In the genomic region with DNA sequence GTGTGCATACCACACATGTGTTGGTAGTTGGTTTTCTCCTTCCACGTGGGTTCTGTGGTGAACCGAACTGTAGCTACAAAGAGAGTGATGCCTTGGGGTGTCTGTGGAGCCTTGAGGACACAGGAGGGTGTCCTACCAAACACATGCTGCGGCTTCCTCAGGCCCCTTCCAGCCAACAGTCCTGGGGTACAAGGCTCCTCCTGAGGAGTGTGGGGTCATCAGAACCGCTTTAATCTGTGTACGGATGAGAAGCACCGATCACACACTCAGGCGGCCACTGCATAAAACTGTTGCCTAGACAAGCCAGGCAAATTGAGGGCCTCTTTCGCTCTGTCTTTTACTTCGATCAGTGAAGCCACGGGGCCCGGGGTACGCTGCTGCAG, we compare ENCODE assay signal across 8 mouse cellular contexts. TPM values are rescaled to one million over a fixed set of nuclear protein-coding genes. Genes with fewer than 3 reads are reported as not detected.
DNase-seq lines count a peak whose midpoint lies in the region; ATAC-seq lines count a peak whose summit lies in the region.

No protein-coding gene starts in this region.

- no peak for ATAC-seq in embryonic facial prominence, embryonic 14.5 days (ENCODE audit: low read depth)

- H3K36me3 ChIP-seq in embryonic facial prominence, embryonic 14.5 days (ENCODE audit: control insufficient read depth, insufficient read depth, low read length) = no peaks in the 10 kb centered on the region

- H3K27ac ChIP-seq in embryonic facial prominence, embryonic 14.5 days (replicated peaks; ENCODE audit: low read depth, low read length) = peak overlapping the region; percentile 91

- WGBS in embryonic facial prominence, embryonic 14.5 days = 13% methylated on average over 12 of the region's 12 CpGs

- H3K9me3 ChIP-seq in embryonic facial prominence, embryonic 14.5 days (ENCODE audit: control insufficient read depth, low read length) = no peaks in the 10 kb centered on the region

- H3K4me2 ChIP-seq in embryonic facial prominence, embryonic 14.5 days (ENCODE audit: low read depth, low read length) = peak overlapping the region; percentile 67

- intact Hi-C loops in gastrocnemius, postnatal 14 days (cut with DNase I; ENCODE audit: low total_unique reads) = loop anchor here (5.0 to 10.0 kb wide), 2 partner anchors 36 to 91 kb away; a partner anchor contains a TSS

- H3K4me1 ChIP-seq in embryonic facial prominence, embryonic 14.5 days (ENCODE audit: control insufficient read depth, insufficient read depth, low read length) = peaks cover 31% of the 10 kb centered on the region

- DNase-seq in CD4-positive helper T cell, adult 2 months (ENCODE audit: low read depth, low spot score) = peak; percentile 55
- peak; percentile 34 for DNase-seq in T-cell, adult 2 months (ENCODE audit: low spot score)
- no peak for DNase-seq in embryonic facial prominence, embryonic 14.5 days (ENCODE audit: low spot score)
- peak; percentile 39 for DNase-seq in heart, postnatal 4 days
- peak; percentile 31 for DNase-seq in layer of hippocampus, postnatal 36 days
- peak; percentile 37 to 53 for DNase-seq in lung, postnatal 4 days
- peak; percentile 13 to 44 for DNase-seq in spleen, postnatal 36 days (ENCODE audit: low spot score in 2 of 2)
- no peak for DNase-seq in gastrocnemius, postnatal 14 days

- H3K9ac ChIP-seq in embryonic facial prominence, embryonic 14.5 days (ENCODE audit: low read depth, low read length) = peak overlapping the region; percentile 61

- no peaks in the 10 kb centered on the region for H3K27me3 ChIP-seq in embryonic facial prominence, embryonic 14.5 days (replicated peaks; ENCODE audit: control insufficient read depth, insufficient read depth, low read length)

- H3K4me3 ChIP-seq in embryonic facial prominence, embryonic 14.5 days (ENCODE audit: low read depth, low read length) = peak overlapping the region; percentile 37

RNA-seq across cellular contexts. Expression of a gene that starts 0.9 kb away (rescaled TPM):
- polyA plus RNA-seq in embryonic facial prominence, embryonic 14.5 days (2014; fragmentation: Nextera tagmentation; extraction: Ambion mirVana) = 31.1 and 31.3 TPM in 2 replicates
- total RNA-seq in heart, postnatal 4 days (2021) = 10 to 100 TPM; 17.0 to 17.9 TPM
- total RNA-seq in layer of hippocampus, postnatal 36 days (2021) = 10 to 100 TPM; 14.6 to 17.2 TPM
- total RNA-seq in gastrocnemius, postnatal 14 days (2021) = 10 to 100 TPM in 1 of 2 experiments, 1 to 10 TPM in 1; 7.9 to 10.7 TPM

RNA-seq across cellular contexts. Expression of a gene that starts 43.7 kb away (rescaled TPM):
- polyA plus RNA-seq in embryonic facial prominence, embryonic 14.5 days (2014; fragmentation: Nextera tagmentation; extraction: Ambion mirVana) = 283 and 316 TPM in 2 replicates
- 100 to 1,000 TPM; 873 to 920 TPM for total RNA-seq in heart, postnatal 4 days (2021)
- 100 to 1,000 TPM; 267 to 275 TPM for total RNA-seq in layer of hippocampus, postnatal 36 days (2021)
- 100 to 1,000 TPM; 423 to 456 TPM for total RNA-seq in gastrocnemius, postnatal 14 days (2021)

RNA-seq across cellular contexts. Expression of a gene that starts 43.8 kb away (rescaled TPM):
- polyA plus RNA-seq in embryonic facial prominence, embryonic 14.5 days (2014; fragmentation: Nextera tagmentation; extraction: Ambion mirVana) = 29.3 and 31.7 TPM in 2 replicates
- total RNA-seq in heart, postnatal 4 days (2021) = 10 to 100 TPM; 15.9 to 16.4 TPM
- total RNA-seq in layer of hippocampus, postnatal 36 days (2021) = 10 to 100 TPM; 19.5 to 22.6 TPM
- 1 to 10 TPM; 6.7 to 7.9 TPM for total RNA-seq in gastrocnemius, postnatal 14 days (2021)

Comparison
In these comparisons a context has a peak if more than half of its experiments do, and no peak if none do; other contexts are left out.
1. DNase-seq: peak in CD4-positive helper T cell, adult 2 months (single experiment), T-cell, adult 2 months (single experiment), heart, postnatal 4 days (single experiment), layer of hippocampus, postnatal 36 days (2 of 2), lung, postnatal 4 days (2 of 2) and spleen, postnatal 36 days (2 of 2); none in embryonic facial prominence, embryonic 14.5 days (single experiment) and gastrocnemius, postnatal 14 days (single experiment).